Mouse (Mus musculus): Measurements from ENCODE around the gene Ripor2.

Gene Ripor2

DNA sequence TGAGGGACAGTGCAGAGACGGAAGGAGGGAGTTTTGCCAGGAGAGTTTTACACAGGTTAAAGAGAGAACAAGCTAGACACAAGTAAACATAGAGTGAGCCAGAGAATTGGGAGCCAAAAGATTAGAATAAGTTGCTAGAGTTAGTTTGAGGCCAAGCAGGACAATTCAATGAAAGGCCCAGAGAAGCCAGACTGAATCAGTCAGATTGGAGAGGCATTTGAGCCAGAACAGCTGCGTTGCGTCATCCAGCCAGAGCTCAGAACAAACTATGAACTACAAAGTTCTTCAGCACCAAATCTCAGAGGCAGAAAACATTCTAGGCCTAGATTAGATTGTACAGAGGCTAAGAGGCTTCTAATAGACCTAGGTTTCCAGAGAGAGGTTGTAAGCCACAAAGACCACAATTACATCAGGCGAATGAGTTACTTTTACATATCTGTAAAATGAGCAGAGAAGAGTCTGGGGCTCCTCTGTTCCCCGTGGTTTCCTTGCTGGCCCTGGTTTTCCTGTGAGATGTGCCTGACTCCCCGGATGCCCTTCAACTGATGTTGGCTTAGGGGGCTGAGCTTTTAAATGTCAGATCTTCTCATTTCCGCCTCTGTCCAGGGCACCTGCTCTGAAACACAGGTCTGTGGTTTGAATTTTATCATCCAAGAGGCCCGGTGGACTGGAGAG, 196.9 kb downstream of the Ripor2 start:
- no peak for DNase-seq

DNA sequence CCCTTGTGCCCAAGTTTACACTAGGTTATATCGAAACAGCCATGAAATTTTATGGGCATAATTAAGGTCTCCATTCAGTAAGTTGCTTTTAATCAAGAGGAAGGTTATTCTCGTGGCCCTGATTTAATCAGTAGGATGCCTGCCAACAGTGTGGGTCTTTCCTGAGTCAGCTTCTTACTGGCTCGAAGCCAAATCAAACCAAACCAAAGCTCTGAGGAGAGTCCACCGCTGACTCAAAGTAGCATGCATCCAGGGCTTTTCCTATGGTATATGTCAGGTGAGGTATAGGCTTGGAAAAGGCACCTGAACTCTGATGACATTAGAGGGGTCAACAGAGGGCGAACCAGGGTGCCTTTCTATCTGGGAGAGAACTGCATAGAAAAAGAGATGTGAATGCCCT, 199.9 kb downstream of the Ripor2 start:
- peak in 1 of 2 experiments; percentile 28 for DNase-seq
